Mouse (Mus musculus): ENCODE data around the gene Wbp1l.

The Wbp1l gene

DNA sequence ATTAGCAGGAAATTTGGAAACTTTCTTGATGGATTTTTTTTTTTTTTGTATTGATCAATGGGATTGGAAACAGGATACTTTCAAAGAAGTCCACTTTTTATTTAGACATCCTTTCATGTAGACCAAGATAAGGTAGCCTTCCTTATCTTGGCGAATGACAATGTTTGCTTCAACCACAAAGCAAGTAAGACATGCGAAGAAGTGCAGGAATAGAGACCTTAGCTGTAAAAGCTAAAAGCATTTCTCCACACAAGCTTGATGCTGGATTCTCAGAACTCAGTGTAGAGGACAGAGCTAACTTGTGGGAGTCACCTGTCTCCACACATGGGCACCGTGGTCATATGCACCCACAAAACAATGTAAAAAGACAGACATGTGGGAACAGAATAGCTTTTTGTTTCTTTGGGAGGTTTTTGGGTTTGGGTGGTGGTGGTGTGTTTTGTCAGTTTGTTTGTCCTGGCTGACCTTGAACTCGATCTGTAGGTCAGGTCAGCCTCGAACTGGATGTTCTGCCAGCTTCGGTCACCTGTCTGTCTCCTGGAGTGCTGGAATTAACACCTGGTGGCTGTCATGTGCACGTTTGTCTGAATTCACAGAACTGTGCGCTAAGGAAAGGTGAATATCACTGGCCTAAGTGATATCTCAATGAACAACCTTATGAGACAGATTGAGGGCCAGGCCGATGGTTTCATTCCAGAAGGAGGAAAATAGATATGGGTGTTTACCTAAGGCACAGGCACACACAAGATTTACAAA lies 107.8 kb downstream of the Wbp1l start:
- DNase-seq (ENCODE audit: low spot score) = no peak

All from ovary, postnatal 14 days (tissue).